Mouse (Mus musculus) forebrain, embryonic 14.5 days (tissue): ENCODE results near the gene Zan. TPM values are rescaled to one million over a fixed set of nuclear protein-coding genes. Genes with fewer than 3 reads are reported as not detected.

ENCODE experiments used
- ATAC-seq: fragments of 200-750 bp; cut with Nextera tagmentation; 2 replicates; pipeline ENCODE4 v1.8.0; 2017; ENCODE audit warnings: mild to moderate bottlenecking, moderate library complexity
- DNase-seq: peaks from one replicate; pipeline ENCODE4 v3.0.0-alpha.2; 2015; ENCODE audit warnings: low spot score
- H3K27ac ChIP-seq: fragments of 300-500 bp; sonication (generic); 2 replicates; pipeline ENCODE4 v1.5.1; 2014; ENCODE audit warnings: low read depth, mild to moderate bottlenecking, control low read depth, low read length, moderate library complexity
- H3K27me3 ChIP-seq: fragments of 300-500 bp; sonication (generic); replicated peaks from 2 replicates; pipeline ENCODE4 v1.6.1; 2014; ENCODE audit warnings: low read length, control low read depth, mixed read lengths; ENCODE audit not compliant: control insufficient read depth, insufficient read depth
- H3K36me3 ChIP-seq: fragments of 300-500 bp; sonication (generic); 2 replicates; pipeline ENCODE4 v1.6.1; 2014; ENCODE audit warnings: low read length, control low read depth; ENCODE audit not compliant: control insufficient read depth, insufficient read depth
- H3K4me1 ChIP-seq: fragments of 300-500 bp; sonication (generic); 2 replicates; pipeline ENCODE4 v1.6.1; 2014; ENCODE audit warnings: antibody characterized with exemption, low read length, control low read depth; ENCODE audit not compliant: control insufficient read depth, insufficient read depth
- H3K4me2 ChIP-seq: fragments of 300-500 bp; sonication (generic); 2 replicates; pipeline ENCODE4 v1.6.1; 2014; ENCODE audit warnings: mild to moderate bottlenecking, control low read depth, low read length
- H3K4me3 ChIP-seq: fragments of 300-500 bp; sonication (generic); 2 replicates; pipeline ENCODE4 v1.5.1; 2014; ENCODE audit warnings: low read depth, low read length, control low read depth
- H3K9ac ChIP-seq: fragments of 300-500 bp; sonication (generic); 2 replicates; pipeline ENCODE4 v1.6.1; 2014; ENCODE audit warnings: mild to moderate bottlenecking, low read length, control low read depth, moderate library complexity
- H3K9me3 ChIP-seq: fragments of 300-500 bp; sonication (generic); replicated peaks from 2 replicates; pipeline ENCODE4 v1.6.1; 2016; ENCODE audit warnings: low read length, control low read depth, mixed read lengths; ENCODE audit not compliant: control insufficient read depth
- WGBS: fragments of 180-500 bp; shearing (Covaris S2); extraction: QIAGEN DNeasy Blood & Tissue Kit; methylation state at CpG from one replicate; pipeline ENCODE4 v1.1.7; 2014; 5-methylcytosine and 5-hydroxymethylcytosine counted together
- polyA plus RNA-seq: library from polyadenylated mRNA; unstranded; fragments of >200 nt; fragmentation: Nextera tagmentation; extraction: Ambion mirVana; gene quantifications from 2 replicates; pipeline ENCODE4 v1.2.1, GENCODE M21; 2014

Gene Zan
- polyA plus RNA-seq, 1 experiment from 2014 or later: 0.04 TPM

DNA sequence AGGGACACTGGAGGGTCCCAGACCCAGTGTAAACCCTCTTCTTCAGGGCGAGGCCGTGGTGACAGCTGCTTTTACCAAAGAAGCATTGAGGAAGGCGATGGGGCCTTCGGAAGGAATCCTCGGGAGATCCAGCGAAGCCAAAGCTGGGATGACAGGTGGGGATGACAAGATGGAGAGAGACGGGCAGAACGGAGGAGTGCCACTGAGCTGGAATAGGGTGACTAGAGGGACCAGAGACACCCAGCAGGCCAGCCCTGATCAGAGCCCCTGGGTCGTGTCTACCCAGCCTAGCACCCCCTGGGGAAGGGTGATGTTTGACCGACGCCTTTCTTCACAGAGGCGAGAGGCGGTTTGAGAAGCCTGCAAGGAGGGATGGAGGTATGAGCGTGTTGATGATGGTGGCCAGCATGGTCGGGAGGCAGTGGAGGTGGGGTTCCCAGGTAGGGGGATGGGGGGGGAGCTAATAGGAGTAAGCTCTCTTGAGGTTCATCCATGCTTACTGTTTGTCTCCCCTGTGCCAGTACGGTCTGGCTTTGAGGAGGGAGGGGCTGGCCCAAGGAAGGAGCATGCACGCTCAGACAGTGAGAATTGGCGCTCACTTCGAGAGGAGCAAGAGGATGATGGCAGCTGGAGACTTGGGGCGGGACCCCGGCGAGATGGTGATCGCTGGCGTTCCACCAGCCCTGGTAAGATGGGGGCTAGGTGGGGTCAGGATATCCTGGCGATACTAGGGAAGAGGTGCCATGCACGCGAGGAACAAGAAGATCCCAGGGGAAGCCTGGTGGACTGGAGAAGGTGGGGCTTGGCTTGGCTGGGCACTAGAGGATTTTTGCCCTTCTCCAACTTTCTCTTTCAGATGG, 43.1 kb upstream of the Zan start:
- 94% methylated on average over 27 of the region's 27 CpGs for WGBS
- peaks cover 71% of the 10 kb centered on the region for H3K36me3 ChIP-seq
- no peak overlapping the region for H3K4me3 ChIP-seq

GRCm38 (mm10) chr5:137518436-137518835, 41.6 kb upstream of the Zan start, which contains the start of gene Gigyf1:
Gene Gigyf1, plus strand, starts transcription at chr5:137518548.
- 77% methylated on average over 5 of the region's 5 CpGs for WGBS
- ATAC-seq: no peak
- no peaks in the 10 kb centered on the region for H3K27me3 ChIP-seq
- no peak within 1 kb of the TSS for H3K4me3 ChIP-seq
- no peaks in the 10 kb centered on the region for H3K9me3 ChIP-seq
- no peak within 1 kb of the TSS for H3K27ac ChIP-seq
- H3K4me2 ChIP-seq: no peak within 1 kb of the TSS
- no peak for DNase-seq
- no peaks in the 10 kb centered on the region for H3K4me1 ChIP-seq
- H3K36me3 ChIP-seq: peaks cover 66% of the 10 kb centered on the region
- H3K9ac ChIP-seq: no peak within 1 kb of the TSS

More for the DNA sequence above, 43.1 kb upstream of the Zan start:
- Histone ChIP-seq H3K4me2 (no peak overlapping the region), H3K27me3 (no peaks in the 10 kb centered on the region), H3K4me1 (no peaks in the 10 kb centered on the region), H3K9me3 (no peaks in the 10 kb centered on the region), H3K9ac (no peak overlapping the region), H3K27ac (no peak overlapping the region)
- DNase-seq (no peak), ATAC-seq (no peak)

DNA sequence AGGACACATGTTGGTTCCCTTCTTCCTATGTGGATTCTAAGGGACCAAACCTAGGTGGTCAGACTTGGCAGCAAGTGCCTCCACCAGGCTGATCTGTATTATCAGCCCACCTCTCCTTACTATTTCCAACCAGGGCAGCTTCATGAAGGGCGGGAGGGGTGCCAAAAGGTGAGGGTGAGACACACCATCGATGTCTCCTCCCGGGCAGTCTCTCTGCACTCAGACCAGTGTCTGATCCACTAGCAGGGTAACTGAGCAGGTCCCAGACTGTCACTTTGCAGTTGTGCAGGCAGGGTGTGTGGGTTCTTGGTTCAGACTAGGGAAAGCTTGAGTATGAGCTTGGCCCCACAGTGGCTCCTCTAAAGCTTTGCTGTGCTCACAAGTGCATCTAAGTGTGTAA, 37.9 kb upstream of the Zan start:
- peaks cover 20% of the 10 kb centered on the region for H3K4me1 ChIP-seq
- 96% methylated on average over 3 of the region's 3 CpGs for WGBS

GRCm38 (mm10) chr5:137513951-137514721, 37.3 kb upstream of the Zan start:
- peaks cover 20% of the 10 kb centered on the region for H3K4me1 ChIP-seq
- no peaks in the 10 kb centered on the region for H3K9me3 ChIP-seq
- no peak overlapping the region for H3K4me3 ChIP-seq
- 81% methylated on average over 12 of the region's 12 CpGs for WGBS
- H3K27me3 ChIP-seq: no peaks in the 10 kb centered on the region
- ATAC-seq: no peak
- no peak overlapping the region for H3K27ac ChIP-seq
- peaks cover 25% of the 10 kb centered on the region for H3K36me3 ChIP-seq
- H3K9ac ChIP-seq: peak overlapping the region; percentile 29; the same call in 1 of the 2 replicates
- H3K4me2 ChIP-seq: no peak overlapping the region
- no peak for DNase-seq

More for the DNA sequence above, 37.9 kb upstream of the Zan start:
- no peak overlapping the region for H3K4me2 ChIP-seq
- no peak for DNase-seq
- no peaks in the 10 kb centered on the region for H3K9me3 ChIP-seq
- peaks cover 32% of the 10 kb centered on the region for H3K36me3 ChIP-seq
- ATAC-seq: no peak
- no peak overlapping the region for H3K4me3 ChIP-seq
- H3K27ac ChIP-seq: no peak overlapping the region
- no peak overlapping the region for H3K9ac ChIP-seq
- H3K27me3 ChIP-seq: no peaks in the 10 kb centered on the region

DNA sequence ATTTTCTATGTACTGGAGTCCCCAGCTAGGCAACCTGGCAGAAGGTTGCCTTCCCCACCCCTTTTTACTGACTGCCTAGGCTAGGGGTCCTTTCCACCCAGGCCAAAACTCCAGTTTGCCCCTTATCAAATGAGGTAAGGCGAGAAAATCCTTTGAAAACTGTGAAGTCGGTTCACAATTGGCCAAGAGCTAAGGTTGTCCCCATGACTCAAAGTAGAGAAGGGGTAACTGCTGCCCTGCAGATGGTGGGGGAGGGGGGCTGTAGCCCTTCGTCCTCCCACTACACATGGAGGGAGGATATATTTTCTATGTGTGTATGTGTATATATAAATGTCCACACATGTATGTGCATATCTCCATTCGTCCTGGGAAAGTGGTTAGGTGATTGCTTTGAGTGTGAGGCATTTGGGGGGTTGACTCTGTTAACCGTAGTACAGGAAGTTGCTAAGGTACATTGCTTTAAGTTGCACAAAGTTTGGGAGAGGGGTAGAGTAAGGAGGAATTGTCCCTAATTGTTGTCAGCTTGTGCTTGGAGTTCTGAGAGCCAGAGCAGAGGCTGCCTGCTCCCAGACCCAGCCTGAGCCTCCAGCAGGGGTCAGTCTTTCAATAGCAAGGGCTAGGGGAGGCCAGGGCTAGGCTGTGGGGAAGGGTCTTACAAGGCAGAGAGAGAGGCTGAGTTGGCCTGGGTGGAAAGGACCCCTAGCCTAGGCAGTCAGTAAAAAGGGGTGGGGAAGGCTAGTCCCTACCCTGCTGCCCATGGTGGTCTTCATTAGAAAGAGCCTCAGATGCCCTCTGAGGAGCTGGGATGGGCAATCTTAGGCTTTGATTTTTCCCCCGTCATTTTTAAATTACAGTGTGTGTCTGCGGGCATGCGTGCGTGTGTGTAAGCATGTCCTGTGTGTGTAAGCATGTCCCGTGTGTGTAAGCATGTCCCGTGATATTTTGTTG, 36.3 kb upstream of the Zan start:
- H3K36me3 ChIP-seq: peaks cover 18% of the 10 kb centered on the region; the same call in 1 of the 2 replicates
- peak; percentile 60 for DNase-seq
- H3K27me3 ChIP-seq: no peaks in the 10 kb centered on the region
- H3K4me1 ChIP-seq: peaks cover 20% of the 10 kb centered on the region
- peak overlapping the region; percentile 29; the same call in 1 of the 2 replicates for H3K9ac ChIP-seq
- H3K9me3 ChIP-seq: no peaks in the 10 kb centered on the region
- ATAC-seq: peak; percentile 37
- WGBS: 77% methylated on average over 11 of the region's 11 CpGs
- H3K4me2 ChIP-seq: peak overlapping the region; percentile 89
- H3K4me3 ChIP-seq: no peak overlapping the region
- no peak overlapping the region for H3K27ac ChIP-seq

GRCm38 (mm10) chr5:137511706-137512105, 34.8 kb upstream of the Zan start:
- WGBS: 52% methylated on average over 3 of the region's 3 CpGs
- H3K9me3 ChIP-seq: no peaks in the 10 kb centered on the region

DNA sequence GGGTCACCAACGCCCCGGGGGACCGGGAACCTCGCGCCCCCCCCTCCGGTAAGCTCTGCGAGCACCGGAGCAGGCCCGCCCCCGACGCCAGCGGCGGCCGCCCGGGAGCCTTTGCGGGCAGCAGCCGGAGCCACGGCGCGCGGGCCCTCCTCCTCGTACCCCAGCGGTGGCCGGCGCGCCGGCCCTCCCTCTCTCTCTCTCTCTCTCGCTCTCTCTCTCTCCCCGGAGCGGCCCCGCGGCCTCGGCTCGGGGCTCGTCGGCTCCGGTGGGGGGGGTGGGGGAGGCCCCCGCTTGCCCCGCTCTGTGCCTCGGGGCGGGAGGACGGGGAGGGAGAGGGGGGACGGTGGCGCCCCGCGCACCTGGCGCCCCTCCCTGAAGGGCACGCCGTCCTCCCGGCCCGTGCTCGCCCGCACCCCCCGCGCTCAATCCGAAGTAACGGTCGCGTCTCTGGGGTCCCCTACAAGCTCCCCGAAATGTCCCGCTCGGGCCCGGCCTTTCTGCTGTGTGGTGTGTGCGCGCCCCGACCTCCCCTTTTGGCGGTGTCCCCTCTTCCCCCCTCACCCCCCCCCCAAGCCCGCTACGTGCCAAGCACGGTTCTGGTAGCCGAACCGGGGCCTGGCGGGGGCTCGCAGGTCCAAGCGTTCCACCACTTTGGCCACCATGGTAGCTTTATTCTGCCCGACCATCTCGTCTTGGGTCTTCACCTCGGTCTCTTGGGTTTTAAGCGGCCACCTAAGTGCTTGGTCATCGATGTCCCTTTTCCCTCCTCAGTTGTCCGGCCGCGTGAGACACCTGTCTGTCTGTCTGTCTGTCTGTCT, 33.9 kb upstream of the Zan start:
- H3K4me1 ChIP-seq: peaks cover 20% of the 10 kb centered on the region
- 2% methylated on average over 45 of the region's 83 CpGs for WGBS
- H3K4me3 ChIP-seq: peak overlapping the region; percentile 99
- peak overlapping the region; percentile 88 for H3K27ac ChIP-seq
- no peak for DNase-seq
- ATAC-seq: peak; percentile 58
- H3K9me3 ChIP-seq: no peaks in the 10 kb centered on the region
- H3K9ac ChIP-seq: peak overlapping the region; percentile 99
- H3K36me3 ChIP-seq: peaks cover 11% of the 10 kb centered on the region; the same call in 1 of the 2 replicates
- no peaks in the 10 kb centered on the region for H3K27me3 ChIP-seq
- peak overlapping the region; percentile 89 for H3K4me2 ChIP-seq

More at GRCm38 (mm10) chr5:137511706-137512105, 34.8 kb upstream of the Zan start:
- Histone ChIP-seq H3K4me3 (peak overlapping the region; percentile 99), H3K27ac (no peak overlapping the region), H3K36me3 (peaks cover 11% of the 10 kb centered on the region; the same call in 1 of the 2 replicates), H3K4me2 (peak overlapping the region; percentile 89), H3K4me1 (peaks cover 20% of the 10 kb centered on the region), H3K27me3 (no peaks in the 10 kb centered on the region), H3K9ac (peak overlapping the region; percentile 99)
- ATAC-seq (no peak), DNase-seq (no peak)
